Mouse (Mus musculus): Measurements from ENCODE around the gene Klk1b11.
"Not testable (repeated sequence)": the region's sequence is repeated elsewhere in the genome, so short reads cannot be mapped to it uniquely, and the experiment has no call there.

Klk1b11 gene

DNA sequence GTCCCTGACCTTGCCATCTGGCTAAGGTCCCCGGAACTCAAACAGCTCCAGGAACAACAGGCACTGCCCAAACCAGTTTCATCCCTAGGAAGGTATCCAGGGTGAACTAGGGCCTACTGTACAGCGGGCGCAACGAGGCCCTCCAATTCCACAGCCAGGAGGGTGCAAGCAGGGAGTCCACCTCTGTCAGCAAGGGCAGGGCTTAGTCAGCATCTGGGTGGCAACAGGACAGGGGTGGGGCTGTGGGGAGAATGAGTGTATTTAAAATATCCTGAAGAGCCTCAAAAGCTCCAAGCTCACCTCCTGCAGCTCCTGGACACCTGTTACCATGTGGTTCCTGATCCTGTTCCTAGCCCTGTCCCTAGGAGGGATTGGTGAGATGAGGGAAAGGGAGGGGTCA is at the start of gene Klk1b11:
Gene Klk1b11 (plus strand): TSS at position 301 of the 400 bp plus-strand sequence.
- DNase-seq (ENCODE audit: low spot score in 2 of 2) = not testable (repeated sequence)

DNA sequence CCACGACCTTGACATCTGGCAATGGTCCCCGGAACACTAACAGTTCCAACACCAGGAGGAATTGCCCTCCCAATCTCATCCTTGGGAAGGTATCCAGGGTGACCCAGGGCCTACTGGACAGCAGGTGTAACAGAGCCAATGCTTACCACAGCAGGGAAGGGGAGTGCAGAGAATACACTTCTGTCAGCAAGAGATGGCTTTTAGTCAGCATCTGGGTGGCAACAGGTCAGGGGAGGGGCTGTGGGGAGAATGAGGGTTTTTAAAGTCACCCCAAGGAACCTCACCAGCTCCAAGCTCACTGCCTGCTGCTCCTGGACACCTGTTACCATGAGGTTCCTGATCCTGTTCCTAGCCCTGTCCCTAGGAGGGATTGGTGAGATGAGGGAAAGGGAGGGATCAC is 45.3 kb upstream of the Klk1b11 start, which contains the start of gene Klk1b8:
Gene Klk1b8 (plus strand): TSS at position 301 of the 400 bp plus-strand sequence.
- no peak for DNase-seq (ENCODE audit: low spot score in 2 of 2)

DNA sequence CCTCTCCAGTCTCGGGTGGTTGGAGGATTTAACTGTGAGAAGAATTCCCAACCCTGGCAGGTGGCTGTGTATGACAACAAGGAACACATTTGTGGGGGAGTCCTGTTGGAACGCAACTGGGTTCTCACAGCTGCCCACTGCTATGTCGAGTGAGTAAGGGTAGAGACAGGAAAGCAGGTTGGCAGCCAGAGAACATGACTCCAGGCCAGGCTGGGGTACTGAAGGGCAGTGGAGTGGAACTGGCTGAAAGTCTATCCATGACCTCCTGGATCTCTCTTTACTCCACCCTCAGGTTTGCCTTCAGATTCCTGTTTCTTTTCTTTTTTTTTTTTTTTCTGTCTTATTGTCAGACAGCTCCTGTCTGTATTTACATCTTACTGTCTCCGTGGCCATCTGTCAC is 43.0 kb upstream of the Klk1b11 start:
- DNase-seq (ENCODE audit: low spot score in 2 of 2) = no peak

DNA sequence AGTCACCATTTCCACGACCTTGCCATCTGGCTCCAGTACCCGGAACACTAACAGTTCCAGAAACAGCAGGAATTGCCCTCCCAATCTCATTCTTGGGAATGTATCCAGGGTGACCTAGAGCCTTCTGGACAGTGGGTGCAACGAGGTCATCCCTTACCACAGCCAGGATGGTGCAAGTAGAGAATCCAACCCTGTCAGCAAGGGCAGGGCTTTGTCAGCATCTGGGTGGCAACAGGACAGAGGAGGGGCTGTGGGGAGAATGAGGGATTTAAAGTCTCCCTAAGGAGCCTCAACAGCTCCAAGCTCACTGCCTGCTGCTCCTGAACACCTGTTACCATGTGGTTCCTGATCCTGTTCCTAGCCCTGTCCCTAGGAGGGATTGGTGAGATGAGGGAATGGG is 29.2 kb upstream of the Klk1b11 start, which contains the start of gene Klk1b1:
Gene Klk1b1 (plus strand): TSS at position 301 of the 400 bp plus-strand sequence.
- no peak for DNase-seq (ENCODE audit: low spot score in 2 of 2)

DNA sequence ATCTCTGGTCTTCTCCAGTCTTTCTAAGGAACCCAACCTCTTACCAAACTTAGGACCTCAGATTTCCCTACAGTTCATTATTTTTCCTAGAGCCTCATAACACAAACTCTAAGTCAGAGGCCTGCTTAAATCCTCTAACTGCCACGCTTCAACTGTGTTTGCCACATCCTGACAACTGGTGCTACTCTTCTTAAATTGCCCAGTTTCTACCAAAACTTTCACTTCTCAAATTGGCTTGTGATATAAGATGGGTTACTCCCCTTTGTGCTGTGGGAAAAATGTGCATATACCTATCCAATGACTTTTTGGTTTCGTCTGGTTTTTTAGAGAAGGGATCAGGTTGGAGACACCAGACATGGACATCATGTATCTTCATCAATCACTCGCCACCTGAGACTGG is 28.6 kb upstream of the Klk1b11 start:
- no peak for DNase-seq (ENCODE audit: low spot score in 2 of 2)

DNA sequence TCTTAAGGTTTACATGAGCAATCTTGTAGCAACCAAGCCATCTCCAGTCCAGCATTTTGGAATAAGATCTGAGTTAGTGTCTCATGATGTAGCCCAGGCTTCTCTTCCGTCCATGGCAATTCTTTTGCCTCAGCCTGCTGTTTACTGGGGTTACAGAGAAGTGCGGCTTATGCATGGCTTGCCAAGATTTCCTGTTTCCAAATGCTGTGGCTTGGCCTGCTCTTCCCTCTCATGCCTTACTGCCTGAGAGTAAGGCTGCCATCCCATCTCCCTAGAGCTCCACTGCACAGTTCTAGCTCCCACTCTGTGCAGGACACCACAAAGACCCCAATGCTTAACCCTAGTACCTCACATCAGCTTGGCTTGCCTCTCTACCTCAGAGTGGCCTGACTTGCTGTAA is 28.1 kb upstream of the Klk1b11 start:
- DNase-seq (ENCODE audit: low spot score in 2 of 2) = no peak

DNA sequence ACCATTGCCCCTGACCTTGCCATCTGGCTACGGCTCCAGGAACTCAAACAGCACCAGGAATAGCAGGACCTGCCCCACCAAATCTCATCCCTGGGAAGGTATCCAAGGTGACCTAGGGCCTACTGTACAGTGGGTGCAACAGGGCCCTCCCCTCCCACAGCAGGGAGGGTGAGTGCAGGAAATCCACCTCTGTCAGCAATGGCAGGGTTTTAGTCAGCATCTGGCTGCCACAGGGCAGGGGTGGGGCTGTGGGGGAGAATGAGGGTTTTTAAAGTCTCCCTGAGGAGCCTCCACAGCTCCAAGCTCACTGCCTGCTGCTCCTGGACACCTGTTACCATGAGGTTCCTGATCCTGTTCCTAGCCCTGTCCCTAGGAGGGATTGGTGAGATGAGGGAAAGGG is 19.9 kb upstream of the Klk1b11 start, which contains the start of gene Klk1b9:
Gene Klk1b9 (plus strand): TSS at position 301 of the 400 bp plus-strand sequence.
- DNase-seq (ENCODE audit: low spot score in 2 of 2) = not testable (repeated sequence)

DNA sequence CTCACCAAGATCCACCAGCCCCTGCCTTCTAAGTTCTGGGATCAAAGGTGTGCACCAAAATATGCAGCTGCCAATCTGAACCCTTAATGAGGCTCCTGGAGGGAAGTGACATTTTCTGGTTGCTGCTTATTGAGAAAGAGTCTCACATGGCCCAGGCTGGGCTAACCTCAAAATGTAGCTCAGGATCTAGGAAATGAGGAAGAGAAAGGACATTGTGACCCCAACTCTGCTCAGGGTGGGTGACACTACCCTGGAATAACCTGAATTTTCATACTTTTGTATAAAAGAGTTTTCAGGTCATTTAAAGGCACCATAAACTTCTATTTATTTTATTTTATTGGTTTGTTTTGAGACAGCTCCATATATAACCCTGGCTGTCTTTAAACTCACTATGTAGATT is 10.0 kb upstream of the Klk1b11 start:
- DNase-seq (ENCODE audit: low spot score in 2 of 2) = no peak

DNA sequence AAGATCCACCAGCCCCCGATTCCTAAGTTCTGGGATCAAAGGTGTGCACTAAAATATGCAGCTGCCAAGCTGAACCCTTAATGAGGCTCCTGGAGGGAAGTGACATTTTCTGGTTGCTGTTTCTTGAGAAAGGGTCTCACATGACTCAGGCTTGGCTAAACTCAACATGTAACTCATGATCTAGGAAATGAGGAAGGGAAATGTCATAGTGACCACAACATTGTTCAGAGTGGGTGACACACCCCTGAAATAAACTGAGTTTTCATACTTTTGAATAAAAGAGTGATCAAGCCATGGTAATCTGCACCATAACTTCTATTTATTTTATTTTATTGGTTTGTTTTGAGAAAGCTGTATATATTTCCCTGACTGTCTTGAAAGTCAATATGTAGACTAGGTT is 856 bp upstream of the Klk1b11 start:
- not testable (repeated sequence) for DNase-seq (ENCODE audit: low spot score in 2 of 2)

DNA sequence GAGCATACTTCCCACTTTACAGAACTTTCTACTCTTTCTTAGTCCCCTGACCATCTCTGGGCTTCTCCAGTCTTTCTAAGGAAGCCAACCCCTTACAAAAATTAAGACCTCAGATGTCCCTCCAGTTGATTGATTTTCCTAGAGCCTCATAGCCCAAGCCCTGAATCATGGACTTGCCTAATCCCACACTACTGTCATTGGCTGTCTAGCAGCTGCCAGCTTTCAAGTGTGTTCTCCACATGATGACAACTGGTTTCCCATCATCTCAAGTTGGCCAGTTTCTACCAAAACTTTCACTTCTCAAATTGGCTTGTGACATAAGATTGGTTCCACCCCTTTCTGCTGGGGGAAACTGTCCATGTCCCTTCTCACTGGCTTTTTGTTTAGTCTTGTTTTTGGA is 9.2 kb downstream of the Klk1b11 start:
- DNase-seq (ENCODE audit: low spot score in 2 of 2) = no peak

DNA sequence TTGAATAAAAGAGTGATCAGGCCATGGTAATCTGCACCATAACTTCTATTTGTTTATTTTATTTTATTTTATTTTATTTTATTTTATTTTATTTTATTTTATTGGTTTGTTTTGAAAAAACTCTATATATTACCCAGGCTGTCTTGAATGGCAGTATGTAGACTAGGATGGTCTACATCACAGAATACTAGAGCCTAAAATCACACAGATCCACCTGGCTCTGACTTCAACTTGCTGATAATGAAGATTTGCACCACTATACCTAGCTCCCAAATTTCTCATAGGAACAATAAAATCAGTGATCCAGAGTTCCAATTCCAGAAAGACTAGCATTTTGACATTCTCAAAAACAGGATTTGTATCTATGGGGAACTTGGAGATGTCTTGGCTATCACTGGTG is 16.2 kb downstream of the Klk1b11 start, which contains the start of gene Klk1b26:
Gene Klk1b26 (plus strand): TSS at position 301 of the 400 bp plus-strand sequence.
- not testable (repeated sequence) for DNase-seq (ENCODE audit: low spot score in 2 of 2)

DNA sequence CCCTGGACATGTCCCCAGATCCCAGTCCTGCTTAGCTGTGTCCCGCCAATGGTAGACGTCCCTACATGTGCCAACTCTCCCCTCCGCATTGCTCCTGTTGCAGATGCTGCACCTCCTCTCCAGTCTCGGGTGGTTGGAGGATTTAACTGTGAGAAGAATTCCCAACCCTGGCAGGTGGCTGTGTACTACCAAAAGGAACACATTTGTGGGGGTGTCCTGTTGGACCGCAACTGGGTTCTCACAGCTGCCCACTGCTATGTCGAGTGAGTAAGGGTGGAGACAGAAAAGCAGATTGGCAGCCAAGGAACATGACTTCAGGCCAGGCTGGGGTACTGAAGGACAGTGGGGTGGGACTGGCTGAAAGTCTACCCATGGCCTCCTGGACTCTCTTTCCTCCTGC is 19.0 kb downstream of the Klk1b11 start:
- not testable (repeated sequence) for DNase-seq (ENCODE audit: low spot score in 2 of 2)

DNA sequence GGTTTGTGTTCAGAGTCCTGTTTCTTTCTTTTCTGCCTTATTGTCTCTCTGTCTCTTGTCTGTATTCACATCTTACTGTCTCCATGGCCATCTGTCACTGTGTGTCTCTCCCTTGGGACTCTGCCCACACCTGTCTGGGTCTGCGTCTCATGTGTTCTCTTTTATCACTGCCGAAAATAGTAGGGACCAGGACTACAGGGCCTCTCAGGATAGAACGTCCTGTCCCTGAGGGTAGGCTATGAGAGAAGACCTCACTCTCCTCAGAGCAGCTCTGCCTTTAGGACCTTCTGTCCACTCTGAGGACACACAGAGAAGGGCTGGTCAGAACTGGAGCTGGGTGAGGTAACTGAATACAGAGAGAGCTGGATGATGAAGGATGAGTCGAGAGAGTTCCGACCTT is 19.4 kb downstream of the Klk1b11 start:
- DNase-seq (ENCODE audit: low spot score in 2 of 2) = no peak
